Mouse (Mus musculus): ENCODE data around the gene Tedc2. TPM values are rescaled to one million over a fixed set of nuclear protein-coding genes. Genes with fewer than 3 reads are reported as not detected.

Gene Tedc2
- polyA plus RNA-seq, 1 experiment from 2014 or later = 11.5 TPM

DNA sequence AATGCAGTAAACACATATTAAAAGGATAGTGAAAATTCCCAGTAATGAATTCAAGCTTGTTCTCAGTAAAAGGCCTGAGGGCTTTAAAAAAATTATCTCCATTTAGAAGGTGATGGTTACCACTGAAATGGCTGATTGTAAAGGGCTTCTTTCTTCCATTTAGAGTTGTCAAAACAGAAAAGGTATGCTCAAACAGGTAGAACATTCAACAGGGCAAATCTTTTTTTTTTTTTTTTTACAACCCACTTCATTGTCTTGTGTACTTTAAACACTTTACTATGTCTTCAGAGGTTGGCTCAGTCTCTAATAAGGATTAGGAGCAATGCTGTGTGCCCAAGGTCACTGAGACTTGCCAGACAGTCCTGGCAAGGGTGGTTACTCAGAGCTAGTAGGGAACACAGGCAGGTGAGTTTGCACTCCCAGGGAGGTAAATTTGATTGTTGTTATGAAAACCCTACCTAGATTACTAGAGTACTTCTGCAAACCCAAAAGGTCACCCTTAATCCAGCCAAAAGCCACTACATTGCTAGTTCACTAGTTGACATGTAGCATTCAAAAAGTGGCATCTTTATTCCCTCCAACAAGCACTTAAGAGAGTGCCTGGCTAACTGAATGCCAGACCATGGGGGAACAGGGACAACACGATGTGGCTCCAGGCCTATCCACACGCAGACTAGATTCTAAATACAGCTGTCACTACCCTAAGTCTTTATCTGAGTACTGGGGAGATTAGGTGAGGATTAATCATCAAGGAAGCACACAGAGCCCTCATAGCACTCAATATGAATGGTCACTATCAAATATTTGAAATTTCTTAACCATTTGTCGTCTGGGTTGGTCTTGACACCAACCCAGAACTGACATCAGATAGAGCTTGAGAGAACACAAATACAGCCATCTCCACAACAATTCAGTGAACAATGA, 16.8 kb downstream of the Tedc2 start:
- Histone ChIP-seq H3K9me3 (no peaks in the 10 kb centered on the region), H3K4me1 (peaks cover 48% of the 10 kb centered on the region), H3K27ac (no peak overlapping the region), H3K9ac (no peak overlapping the region), H3K27me3 (peaks cover 22% of the 10 kb centered on the region), H3K4me2 (peak overlapping the region; percentile 98; the same call in 1 of the 2 replicates), H3K4me3 (no peak overlapping the region), H3K36me3 (no peaks in the 10 kb centered on the region)
- WGBS = 64% methylated on average over 3 of the region's 3 CpGs
- ATAC-seq (ENCODE audit: borderline replicate concordance, extremely low read depth, low FRiP score, low TSS enrichment) = no peak

DNA sequence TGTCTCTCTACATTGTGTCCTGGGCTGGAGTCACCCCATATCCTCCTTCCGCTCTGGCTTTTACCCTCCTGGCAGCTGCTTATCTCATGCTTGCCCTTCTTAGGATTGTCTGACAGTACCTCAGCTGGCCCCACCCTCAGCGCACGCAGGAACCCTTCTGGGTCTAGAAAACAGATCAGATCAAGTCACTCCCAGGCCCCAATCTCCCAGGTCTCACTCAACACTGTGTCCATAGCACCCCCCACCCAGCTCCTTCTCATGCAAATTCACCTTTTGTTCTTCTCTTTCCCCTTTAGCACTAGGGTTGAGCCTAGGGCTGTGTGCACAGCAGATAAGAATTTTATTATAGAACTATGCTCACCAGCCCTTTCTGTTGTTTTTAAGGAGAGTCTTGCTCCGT, 17.6 kb downstream of the Tedc2 start:
- H3K4me2 ChIP-seq = no peak overlapping the region

GRCm38 (mm10) chr17:24201092-24201491, 19.6 kb downstream of the Tedc2 start:
- Histone ChIP-seq H3K36me3 (no peaks in the 10 kb centered on the region), H3K27me3 (peaks cover 2% of the 10 kb centered on the region), H3K9ac (no peak overlapping the region), H3K9me3 (no peaks in the 10 kb centered on the region), H3K4me1 (peaks cover 21% of the 10 kb centered on the region), H3K4me2 (no peak overlapping the region), H3K27ac (no peak overlapping the region), H3K4me3 (no peak overlapping the region)
- WGBS = 79% methylated on average over 4 of the region's 4 CpGs
- no peak for ATAC-seq (ENCODE audit: borderline replicate concordance, extremely low read depth, low FRiP score, low TSS enrichment)

More for the DNA sequence above, 17.6 kb downstream of the Tedc2 start:
- H3K4me1 ChIP-seq = peaks cover 40% of the 10 kb centered on the region
- no peak overlapping the region for H3K4me3 ChIP-seq
- H3K9ac ChIP-seq = no peak overlapping the region
- no peak overlapping the region for H3K27ac ChIP-seq
- no peaks in the 10 kb centered on the region for H3K36me3 ChIP-seq
- WGBS = 46% methylated on average over 4 of the region's 4 CpGs
- no peaks in the 10 kb centered on the region for H3K9me3 ChIP-seq
- no peak for ATAC-seq (ENCODE audit: borderline replicate concordance, extremely low read depth, low FRiP score, low TSS enrichment)
- peaks cover 19% of the 10 kb centered on the region for H3K27me3 ChIP-seq

GRCm38 (mm10) chr17:24199741-24200140, 20.9 kb downstream of the Tedc2 start:
- H3K4me2 ChIP-seq = no peak overlapping the region
- H3K9me3 ChIP-seq = no peaks in the 10 kb centered on the region
- H3K4me3 ChIP-seq = no peak overlapping the region
- H3K9ac ChIP-seq = no peak overlapping the region
- no peak overlapping the region for H3K27ac ChIP-seq
- H3K27me3 ChIP-seq = no peaks in the 10 kb centered on the region
- 65% methylated on average over 4 of the region's 4 CpGs for WGBS
- no peaks in the 10 kb centered on the region for H3K36me3 ChIP-seq
- peaks cover 12% of the 10 kb centered on the region for H3K4me1 ChIP-seq
- no peak for ATAC-seq (ENCODE audit: borderline replicate concordance, extremely low read depth, low FRiP score, low TSS enrichment)

DNA sequence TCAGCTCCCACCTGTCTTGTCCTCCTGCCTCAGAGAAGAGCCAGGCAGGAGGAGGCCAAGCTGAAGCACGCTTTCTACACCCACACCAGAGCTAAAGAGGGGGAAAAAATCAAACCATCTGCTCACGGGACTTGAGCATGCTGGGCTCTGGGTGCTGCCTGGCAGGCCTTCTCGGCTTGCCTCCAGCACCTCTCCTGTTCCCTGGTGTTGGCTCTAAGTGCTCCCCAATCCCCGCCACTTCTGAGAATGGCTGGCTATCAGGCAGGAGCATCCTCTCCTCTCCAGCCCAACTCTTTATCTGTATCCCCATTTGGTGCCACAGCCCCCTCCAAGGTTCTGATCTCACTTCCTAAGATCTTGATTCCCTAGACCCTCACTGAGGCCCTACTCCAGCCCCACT, 21.4 kb downstream of the Tedc2 start:
- Histone ChIP-seq H3K9me3 (no peaks in the 10 kb centered on the region), H3K27me3 (no peaks in the 10 kb centered on the region), H3K36me3 (no peaks in the 10 kb centered on the region), H3K4me1 (peaks cover 7% of the 10 kb centered on the region), H3K9ac (no peak overlapping the region), H3K4me3 (no peak overlapping the region), H3K27ac (no peak overlapping the region), H3K4me2 (no peak overlapping the region)
- no peak for ATAC-seq (ENCODE audit: borderline replicate concordance, extremely low read depth, low FRiP score, low TSS enrichment)
- 71% methylated on average over 4 of the region's 4 CpGs for WGBS

DNA sequence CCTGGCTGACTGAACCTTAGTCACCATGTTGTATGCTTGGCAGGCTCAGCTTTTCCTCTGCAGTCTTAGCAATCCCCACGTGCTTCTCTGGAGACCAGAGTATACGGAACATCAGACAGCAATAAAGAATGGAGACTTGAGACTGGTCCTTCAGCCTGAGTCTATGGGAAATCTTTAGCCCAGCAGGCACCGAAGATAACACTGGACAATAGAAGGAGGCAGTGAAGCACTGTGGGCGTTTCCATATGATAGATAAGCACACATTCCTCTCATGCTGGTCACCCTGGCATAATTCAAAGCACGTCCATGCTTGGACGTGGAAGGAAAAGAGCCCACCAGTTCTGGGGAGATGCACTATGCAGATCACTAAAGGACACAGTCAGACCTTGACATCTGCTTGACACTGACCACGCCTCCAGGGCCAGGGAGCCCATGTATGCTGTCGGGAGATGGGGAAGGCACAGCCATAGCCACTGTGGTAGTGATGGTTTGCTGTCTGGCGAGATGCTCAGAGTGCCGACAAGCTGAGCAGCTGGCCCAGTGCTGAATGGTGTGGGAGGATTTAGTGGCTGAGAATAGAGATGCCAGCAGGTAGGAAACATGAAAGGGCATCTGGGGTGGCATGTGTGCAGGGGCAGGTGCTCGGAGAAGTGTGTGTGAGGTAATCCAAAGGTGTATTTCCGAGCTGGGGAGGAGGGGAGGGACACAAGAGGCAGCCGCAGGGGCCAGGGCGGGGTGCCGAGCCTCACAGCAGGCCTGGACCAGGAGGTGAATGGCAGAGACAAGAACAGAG, 23.4 kb downstream of the Tedc2 start:
- H3K27me3 ChIP-seq = no peaks in the 10 kb centered on the region
- H3K4me1 ChIP-seq = no peaks in the 10 kb centered on the region
- H3K4me2 ChIP-seq = no peak overlapping the region
- WGBS = 57% methylated on average over 15 of the region's 15 CpGs
- no peak overlapping the region for H3K4me3 ChIP-seq
- ATAC-seq (ENCODE audit: borderline replicate concordance, extremely low read depth, low FRiP score, low TSS enrichment) = no peak
- H3K9me3 ChIP-seq = no peaks in the 10 kb centered on the region
- H3K36me3 ChIP-seq = no peaks in the 10 kb centered on the region
- no peak overlapping the region for H3K9ac ChIP-seq
- no peak overlapping the region for H3K27ac ChIP-seq

GRCm38 (mm10) chr17:24195349-24195748, 25.3 kb downstream of the Tedc2 start:
- Histone ChIP-seq H3K4me2 (no peak overlapping the region), H3K27ac (no peak overlapping the region), H3K36me3 (no peaks in the 10 kb centered on the region), H3K4me3 (no peak overlapping the region), H3K9ac (no peak overlapping the region), H3K27me3 (no peaks in the 10 kb centered on the region), H3K4me1 (no peaks in the 10 kb centered on the region), H3K9me3 (no peaks in the 10 kb centered on the region)
- WGBS = 55% methylated on average over 2 of the region's 2 CpGs
- no peak for ATAC-seq (ENCODE audit: borderline replicate concordance, extremely low read depth, low FRiP score, low TSS enrichment)

- Histone ChIP-seq H3K36me3 (no peaks in the 10 kb centered on the region), H3K9me3 (no peaks in the 10 kb centered on the region), H3K9ac (no peak overlapping the region), H3K27ac (no peak overlapping the region), H3K4me2 (no peak overlapping the region), H3K27me3 (no peaks in the 10 kb centered on the region), H3K4me3 (no peak overlapping the region), H3K4me1 (no peaks in the 10 kb centered on the region)
- no peak for ATAC-seq (ENCODE audit: borderline replicate concordance, extremely low read depth, low FRiP score, low TSS enrichment)
- 84% methylated on average over 5 of the region's 5 CpGs for WGBS
Measured at GRCm38 (mm10) chr17:24193769-24194168, 26.9 kb downstream of the Tedc2 start.

DNA sequence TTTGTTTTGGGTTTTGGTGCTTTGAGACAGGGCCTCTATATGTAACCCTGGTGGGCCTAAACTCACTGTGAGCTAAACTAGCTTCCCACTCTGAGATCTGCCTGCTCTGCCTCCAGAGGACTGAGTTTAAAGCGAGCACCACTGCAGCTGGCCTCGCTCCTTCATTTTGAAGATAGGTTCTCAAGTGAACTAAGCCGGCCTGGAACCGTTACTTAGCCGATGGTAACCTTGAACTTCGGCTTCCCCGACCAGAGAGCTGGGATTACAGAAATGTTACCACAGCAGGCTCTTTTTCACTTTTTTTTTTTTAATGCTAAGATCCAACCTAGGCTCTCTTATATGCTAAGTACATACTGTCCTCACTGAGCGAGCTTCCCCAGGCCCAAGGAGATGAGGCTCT, 27.4 kb downstream of the Tedc2 start:
- H3K4me3 ChIP-seq = no peak overlapping the region
- no peak for ATAC-seq (ENCODE audit: borderline replicate concordance, extremely low read depth, low FRiP score, low TSS enrichment)
- 86% methylated on average over 8 of the region's 8 CpGs for WGBS
- no peaks in the 10 kb centered on the region for H3K4me1 ChIP-seq
- H3K9ac ChIP-seq = no peak overlapping the region
- H3K27me3 ChIP-seq = no peaks in the 10 kb centered on the region
- H3K36me3 ChIP-seq = no peaks in the 10 kb centered on the region
- H3K27ac ChIP-seq = no peak overlapping the region
- no peak overlapping the region for H3K4me2 ChIP-seq
- H3K9me3 ChIP-seq = no peaks in the 10 kb centered on the region

- no peak overlapping the region for H3K4me3 ChIP-seq
- ATAC-seq (ENCODE audit: borderline replicate concordance, extremely low read depth, low FRiP score, low TSS enrichment) = no peak
- H3K36me3 ChIP-seq = no peaks in the 10 kb centered on the region
- no peak overlapping the region for H3K27ac ChIP-seq
- H3K9ac ChIP-seq = no peak overlapping the region
- H3K27me3 ChIP-seq = no peaks in the 10 kb centered on the region
- no peak overlapping the region for H3K4me2 ChIP-seq
- 68% methylated on average over 8 of the region's 8 CpGs for WGBS
- no peaks in the 10 kb centered on the region for H3K9me3 ChIP-seq
- no peaks in the 10 kb centered on the region for H3K4me1 ChIP-seq
Measured at GRCm38 (mm10) chr17:24192848-24193247, 27.8 kb downstream of the Tedc2 start.

GRCm38 (mm10) chr17:24191481-24191880, 29.2 kb downstream of the Tedc2 start:
- WGBS = 82% methylated on average over 4 of the region's 4 CpGs
- Histone ChIP-seq H3K9me3 (no peaks in the 10 kb centered on the region), H3K36me3 (no peaks in the 10 kb centered on the region), H3K4me3 (no peak overlapping the region), H3K9ac (no peak overlapping the region), H3K4me2 (no peak overlapping the region), H3K27ac (no peak overlapping the region), H3K27me3 (no peaks in the 10 kb centered on the region), H3K4me1 (no peaks in the 10 kb centered on the region)
- ATAC-seq (ENCODE audit: borderline replicate concordance, extremely low read depth, low FRiP score, low TSS enrichment) = no peak

DNA sequence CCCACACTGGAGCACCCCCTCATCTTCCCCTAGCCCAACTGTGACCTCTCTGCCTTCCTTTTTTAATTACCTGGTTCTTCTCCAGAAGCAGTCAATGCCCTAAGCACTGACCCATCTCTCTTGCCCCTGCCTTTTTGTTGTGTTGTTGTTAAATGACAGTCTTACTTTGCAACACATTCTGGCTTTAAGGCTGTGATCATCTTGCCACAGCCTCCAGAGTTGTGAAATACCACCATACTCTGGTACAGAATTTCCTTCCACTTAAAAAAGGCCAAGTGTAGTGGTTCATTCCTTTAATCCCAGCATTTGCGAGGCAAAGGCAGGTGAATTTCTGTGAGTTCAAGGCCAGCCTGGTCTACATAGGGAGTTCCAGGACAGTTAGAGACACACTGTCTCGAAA, 29.7 kb downstream of the Tedc2 start:
- Histone ChIP-seq H3K4me1 (no peaks in the 10 kb centered on the region), H3K9me3 (no peaks in the 10 kb centered on the region), H3K27me3 (no peaks in the 10 kb centered on the region), H3K27ac (no peak overlapping the region), H3K4me2 (no peak overlapping the region), H3K9ac (no peak overlapping the region), H3K36me3 (no peaks in the 10 kb centered on the region), H3K4me3 (no peak overlapping the region)
- 75% methylated on average over 2 of the region's 2 CpGs for WGBS
- ATAC-seq (ENCODE audit: borderline replicate concordance, extremely low read depth, low FRiP score, low TSS enrichment) = no peak
